Mouse (Mus musculus) forebrain, embryonic 11.5 days (tissue): ENCODE results near the gene Zic1. TPM values are rescaled to one million over a fixed set of nuclear protein-coding genes. Genes with fewer than 3 reads are reported as not detected.

Source experiments
- ATAC-seq: fragments of 200-750 bp; cut with Nextera tagmentation; replicated peaks from 2 replicates; pipeline ENCODE4 v1.8.0; 2017; ENCODE audit warnings: moderate TSS enrichment; ENCODE audit not compliant: low FRiP score
- DNase-seq: peaks from one replicate; pipeline ENCODE4 v3.0.0-alpha.2; 2017; ENCODE audit warnings: low spot score
- H3K27ac ChIP-seq: fragments of 300-500 bp; sonication (generic); 2 replicates; pipeline ENCODE4 v1.5.1; 2014; ENCODE audit warnings: low read depth, low read length
- H3K27me3 ChIP-seq: fragments of 300-500 bp; sonication (generic); 2 replicates; pipeline ENCODE4 v1.6.1; 2014; ENCODE audit warnings: mild to moderate bottlenecking, low read length, mixed read lengths; ENCODE audit not compliant: control insufficient read depth, insufficient read depth
- H3K36me3 ChIP-seq: fragments of 300-500 bp; sonication (generic); 2 replicates; pipeline ENCODE4 v1.6.1; 2014; ENCODE audit warnings: mild to moderate bottlenecking, low read length, moderate library complexity, mixed read lengths; ENCODE audit not compliant: control insufficient read depth, insufficient read depth
- H3K4me1 ChIP-seq: fragments of 300-500 bp; sonication (generic); replicated peaks from 2 replicates; pipeline ENCODE4 v1.6.1; 2014; ENCODE audit warnings: low read length, mixed read lengths; ENCODE audit not compliant: control insufficient read depth, insufficient read depth
- H3K4me2 ChIP-seq: fragments of 300-500 bp; sonication (generic); 2 replicates; pipeline ENCODE4 v1.6.1; 2014; ENCODE audit warnings: low read depth, mild to moderate bottlenecking, low read length, moderate library complexity, mixed read lengths; ENCODE audit not compliant: severe bottlenecking
- H3K4me3 ChIP-seq: fragments of 300-500 bp; sonication (generic); 2 replicates; pipeline ENCODE4 v1.5.1; 2014; ENCODE audit warnings: low read depth, low read length
- H3K9ac ChIP-seq: fragments of 300-500 bp; sonication (generic); 2 replicates; pipeline ENCODE4 v1.6.1; 2014; ENCODE audit warnings: low read length
- H3K9me3 ChIP-seq: fragments of 300-500 bp; sonication (generic); 2 replicates; pipeline ENCODE4 v1.6.1; 2016; ENCODE audit warnings: low read length, mixed read lengths; ENCODE audit not compliant: control insufficient read depth
- WGBS: fragments of 180-500 bp; shearing (Covaris S2); extraction: QIAGEN DNeasy Blood & Tissue Kit; methylation state at CpG from one replicate; pipeline ENCODE4 v1.1.7; 2014; 5-methylcytosine and 5-hydroxymethylcytosine counted together
- polyA plus RNA-seq: library from polyadenylated mRNA; unstranded; fragments of >200 nt; fragmentation: Nextera tagmentation; extraction: Ambion mirVana; gene quantifications from 2 replicates; pipeline ENCODE4 v1.2.1, GENCODE M21; 2014

Zic1 gene
- polyA plus RNA-seq, 1 experiment from 2014 or later, result 14.7 TPM

GRCm38 (mm10) chr9:91381284-91382110, 15.9 kb upstream of the Zic1 start:
- peak overlapping the region; percentile 84 for H3K27ac ChIP-seq
- peak overlapping the region; percentile 90 for H3K9ac ChIP-seq
- peak overlapping the region; percentile 51 for H3K4me3 ChIP-seq
- no peaks in the 10 kb centered on the region for H3K9me3 ChIP-seq
- DNase-seq, result peak; percentile 87
- H3K4me2 ChIP-seq, result peak overlapping the region; percentile 79
- H3K27me3 ChIP-seq, result peaks cover 60% of the 10 kb centered on the region
- no peaks in the 10 kb centered on the region for H3K36me3 ChIP-seq
- H3K4me1 ChIP-seq, result peaks cover 25% of the 10 kb centered on the region
- ATAC-seq, result peak; percentile 50
- WGBS, result under 1% methylated on average over 68 of the region's 76 CpGs

- H3K36me3 ChIP-seq, result no peaks in the 10 kb centered on the region
- H3K4me3 ChIP-seq, result peak overlapping the region; percentile 51
- peaks cover 60% of the 10 kb centered on the region for H3K27me3 ChIP-seq
- WGBS, result under 1% methylated on average over 9 of the region's 9 CpGs
- H3K9ac ChIP-seq, result peak overlapping the region; percentile 90
- peak overlapping the region; percentile 79 for H3K4me2 ChIP-seq
- H3K9me3 ChIP-seq, result no peaks in the 10 kb centered on the region
- peaks cover 25% of the 10 kb centered on the region for H3K4me1 ChIP-seq
- DNase-seq (peak; percentile 57), ATAC-seq (no peak)
- H3K27ac ChIP-seq, result peak overlapping the region; percentile 84
Measured at GRCm38 (mm10) chr9:91380458-91380914, 14.9 kb upstream of the Zic1 start.

- ATAC-seq, result no peak
- H3K9ac ChIP-seq, result peak overlapping the region; percentile 90
- peak overlapping the region; percentile 51 for H3K4me3 ChIP-seq
- peak; percentile 74 for DNase-seq
- H3K4me1 ChIP-seq, result peaks cover 19% of the 10 kb centered on the region
- no peaks in the 10 kb centered on the region for H3K9me3 ChIP-seq
- under 1% methylated on average over 10 of the region's 10 CpGs for WGBS
- peak overlapping the region; percentile 84 for H3K27ac ChIP-seq
- H3K27me3 ChIP-seq, result peaks cover 60% of the 10 kb centered on the region
- H3K36me3 ChIP-seq, result no peaks in the 10 kb centered on the region
- peak overlapping the region; percentile 79 for H3K4me2 ChIP-seq
Measured at GRCm38 (mm10) chr9:91379781-91380457, 14.3 kb upstream of the Zic1 start.

- H3K27ac ChIP-seq, result peak overlapping the region; percentile 84
- no peaks in the 10 kb centered on the region for H3K9me3 ChIP-seq
- ATAC-seq (no peak), DNase-seq (no peak)
- WGBS, result 3% methylated on average over 8 of the region's 8 CpGs
- peak overlapping the region; percentile 90 for H3K9ac ChIP-seq
- H3K4me1 ChIP-seq, result peaks cover 19% of the 10 kb centered on the region
- peak overlapping the region; percentile 51 for H3K4me3 ChIP-seq
- H3K4me2 ChIP-seq, result peak overlapping the region; percentile 79
- H3K36me3 ChIP-seq, result no peaks in the 10 kb centered on the region
- peaks cover 57% of the 10 kb centered on the region for H3K27me3 ChIP-seq
Measured at GRCm38 (mm10) chr9:91379300-91379635, 13.7 kb upstream of the Zic1 start.

- Histone ChIP-seq H3K4me1 (peaks cover 19% of the 10 kb centered on the region; the same call in 1 of the 2 replicates), H3K27ac (peak overlapping the region; percentile 84), H3K9me3 (no peaks in the 10 kb centered on the region), H3K9ac (peak overlapping the region; percentile 90), H3K36me3 (no peaks in the 10 kb centered on the region), H3K4me3 (peak overlapping the region; percentile 51), H3K27me3 (peaks cover 57% of the 10 kb centered on the region), H3K4me2 (peak overlapping the region; percentile 79)
- WGBS, result under 1% methylated on average over 48 of the region's 48 CpGs
- peak; percentile 19 for ATAC-seq
- peak; percentile 76 for DNase-seq
Measured at GRCm38 (mm10) chr9:91378411-91379299, 13.0 kb upstream of the Zic1 start.

- H3K27me3 ChIP-seq, result peaks cover 54% of the 10 kb centered on the region
- peak; percentile 85 for DNase-seq
- under 1% methylated on average over 16 of the region's 16 CpGs for WGBS
- H3K27ac ChIP-seq, result peak overlapping the region; percentile 84
- H3K4me3 ChIP-seq, result peak overlapping the region; percentile 51
- H3K4me2 ChIP-seq, result peak overlapping the region; percentile 79
- peak; percentile 74 for ATAC-seq
- peak overlapping the region; percentile 90 for H3K9ac ChIP-seq
- H3K9me3 ChIP-seq, result no peaks in the 10 kb centered on the region
- peaks cover 17% of the 10 kb centered on the region; the same call in 1 of the 2 replicates for H3K4me1 ChIP-seq
- no peaks in the 10 kb centered on the region for H3K36me3 ChIP-seq
Measured at GRCm38 (mm10) chr9:91377873-91378150, 12.2 kb upstream of the Zic1 start.

GRCm38 (mm10) chr9:91377036-91377872, 11.6 kb upstream of the Zic1 start:
- Histone ChIP-seq H3K4me3 (peak overlapping the region; percentile 51), H3K27ac (peak overlapping the region; percentile 84), H3K36me3 (no peaks in the 10 kb centered on the region), H3K27me3 (peaks cover 54% of the 10 kb centered on the region), H3K4me1 (peaks cover 15% of the 10 kb centered on the region; the same call in 1 of the 2 replicates), H3K9me3 (no peaks in the 10 kb centered on the region), H3K9ac (peak overlapping the region; percentile 12), H3K4me2 (peak overlapping the region; percentile 79)
- peak; percentile 61 for DNase-seq
- WGBS, result 3% methylated on average over 14 of the region's 14 CpGs
- peak; percentile 23; the same call in 1 of the 2 replicates for ATAC-seq
